Mouse (Mus musculus) left cerebral cortex, adult 2 months (tissue): ENCODE results near the gene Pigf. TPM values are rescaled to one million over a fixed set of nuclear protein-coding genes. Genes with fewer than 3 reads are reported as not detected.

Experiments used
- DNase-seq, 2 experiments: peaks; one replicate each; pipeline ENCODE4 v3.0.0; 2021 to 2022; ENCODE audit warnings: low spot score in 2 of 2, mixed read lengths in 1 of 2; ENCODE audit errors: extremely low spot score in 1 of 2
- H3K27ac ChIP-seq: fragments of 200-600 bp; 2 replicates; pipeline ENCODE4 v1.8.1; 2022
- H3K4me3 ChIP-seq: fragments of 200-600 bp; 2 replicates; pipeline ENCODE4 v1.8.1; 2022
- CTCF ChIP-seq: fragments of 200-600 bp; IDR thresholded peaks from 2 replicates; pipeline ENCODE4 v1.8.1; 2022; ENCODE audit warnings: antibody characterized with exemption, mild to moderate bottlenecking, moderate library complexity
- intact Hi-C: fragments of 180-260 bp; cut with DNase I; formaldehyde crosslinking; loops from one replicate; pipeline ENCODE4 v1.15.1; 2025
- total RNA-seq, 2 experiments: library from RNA; stranded (reverse); gene quantifications; 2 replicates each; pipeline ENCODE4 v1.2.3; 2021

Gene Pigf
- total RNA-seq, 2 experiments from 2014 or later = 18.9 to 21.3 TPM

- intact Hi-C loops = loop anchor here (2.0 kb wide), 1 partner anchor 62 kb away; the partner anchor contains the start of gene Rhoq
Observed at GRCm38 (mm10) chr17:87024491-87025242, 539 bp downstream of the Pigf start.

DNA sequence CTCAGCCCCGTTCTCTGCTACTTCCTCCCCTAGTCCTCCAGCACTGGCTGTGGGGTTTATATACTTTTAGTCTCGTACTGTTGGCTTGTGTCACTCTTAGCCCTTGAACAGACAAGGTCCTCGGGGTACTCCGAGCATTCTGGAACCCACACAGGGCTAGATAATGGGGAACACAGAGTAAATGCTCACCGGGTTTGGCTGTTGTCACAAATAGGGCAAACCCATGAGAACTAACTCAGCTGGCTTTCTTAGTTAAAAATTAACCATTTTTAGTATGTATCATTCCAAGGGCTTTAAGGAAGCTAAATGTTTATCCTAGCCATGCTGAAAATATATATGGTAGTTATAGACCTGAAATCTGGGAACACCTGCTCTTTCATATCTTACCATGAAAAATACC lies 5.5 kb downstream of the Pigf start:
- Histone ChIP-seq H3K4me3 (no peak overlapping the region), H3K27ac (no peak overlapping the region)
- intact Hi-C loops = no loop called here
- no peak for DNase-seq
- no peak for TF ChIP-seq CTCF

More at GRCm38 (mm10) chr17:87024491-87025242, 539 bp downstream of the Pigf start:
- no peak for TF ChIP-seq CTCF
- peak overlapping the region; percentile 76 for H3K27ac ChIP-seq
- peak in 1 of 2 experiments; percentile 24 for DNase-seq
- H3K4me3 ChIP-seq = peak overlapping the region; percentile 78

DNA sequence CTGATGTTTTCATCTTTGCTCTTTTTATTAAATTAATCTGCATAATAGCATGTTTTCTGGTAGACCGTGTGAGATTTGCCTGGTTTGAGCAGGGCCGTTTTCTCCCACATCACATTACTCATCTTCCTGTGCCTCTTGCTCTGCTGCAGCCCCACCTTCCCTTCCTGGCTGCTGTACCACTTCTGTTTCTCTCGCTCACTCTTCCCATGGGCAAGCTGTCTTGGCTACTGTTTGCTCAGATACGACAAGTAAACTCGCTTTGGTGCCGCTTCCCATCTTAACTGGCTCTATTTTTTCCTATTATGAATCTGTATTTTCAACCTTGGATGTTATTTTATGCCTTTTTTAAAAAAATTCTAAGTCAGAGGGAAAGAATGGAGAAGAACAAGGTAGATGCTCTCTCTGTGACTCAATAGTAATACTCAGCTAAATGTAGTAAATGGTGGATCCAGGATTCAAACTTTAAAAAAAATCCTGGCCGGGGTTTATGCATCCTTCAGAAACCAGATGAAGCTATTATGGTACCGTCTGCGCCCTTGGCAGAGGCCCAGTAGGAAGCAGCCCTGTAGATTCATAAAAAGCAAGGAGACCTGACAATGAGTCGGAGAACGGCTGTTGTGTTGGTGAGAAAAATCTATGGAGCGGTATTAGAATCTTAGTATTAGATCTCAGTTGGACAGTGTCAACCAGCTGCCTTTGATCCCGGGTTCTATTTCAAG lies 13.7 kb downstream of the Pigf start:
- no peak overlapping the region for H3K4me3 ChIP-seq
- H3K27ac ChIP-seq = no peak overlapping the region
- TF ChIP-seq CTCF = no peak
- DNase-seq = peak; percentile 52 to 60
- intact Hi-C loops = loop anchor here (5.0 kb wide), 1 partner anchor 49 kb away; the partner anchor contains the start of gene Rhoq

GRCm38 (mm10) chr17:87008950-87009349 lies 16.3 kb downstream of the Pigf start:
- intact Hi-C loops = no loop called here
- no peak overlapping the region for H3K4me3 ChIP-seq
- DNase-seq = no peak
- peak; percentile 25 for TF ChIP-seq CTCF
- H3K27ac ChIP-seq = no peak overlapping the region

DNA sequence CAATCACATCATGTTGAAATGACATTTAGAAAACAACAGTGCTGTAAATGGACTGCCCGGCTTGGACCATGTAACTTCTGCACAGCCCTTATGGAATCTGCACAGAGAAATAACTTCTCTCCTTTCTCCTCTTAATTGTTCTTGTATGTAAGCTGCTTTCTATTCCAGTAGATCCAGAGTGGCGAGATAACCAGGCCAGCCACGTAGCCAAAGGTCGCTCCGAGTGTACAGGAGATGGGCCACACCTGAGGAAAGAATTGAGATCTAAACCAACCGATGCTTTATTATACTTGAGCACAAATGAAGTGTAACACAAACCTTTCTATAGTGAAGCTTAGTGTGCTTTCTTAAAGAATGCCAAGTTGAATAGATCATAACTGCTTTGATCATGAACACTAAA lies 27.9 kb downstream of the Pigf start:
- no peak for DNase-seq
- intact Hi-C loops = no loop called here
- no peak overlapping the region for H3K4me3 ChIP-seq
- H3K27ac ChIP-seq = no peak overlapping the region
- TF ChIP-seq CTCF = no peak

DNA sequence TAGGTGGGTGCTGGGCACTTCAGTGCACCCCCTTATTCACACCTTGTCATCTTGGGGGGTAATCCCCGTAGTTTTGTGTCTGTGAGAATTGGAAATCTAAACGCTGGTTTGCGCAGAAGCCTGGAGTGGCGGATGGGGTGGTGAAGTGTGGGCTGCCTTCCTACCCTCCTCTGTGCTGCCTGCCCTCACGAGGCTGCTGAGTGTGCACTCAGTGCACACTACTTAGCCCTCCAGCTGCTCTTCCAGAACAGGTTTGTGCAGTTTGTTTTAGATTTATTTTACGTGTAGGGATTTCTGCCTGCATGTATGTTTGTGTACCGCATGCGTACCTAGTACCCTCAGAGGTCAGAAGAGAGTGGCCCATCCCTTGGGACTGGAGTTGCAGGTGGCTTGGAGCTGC lies 33.9 kb downstream of the Pigf start:
- no peak for DNase-seq
- no peak overlapping the region for H3K4me3 ChIP-seq
- intact Hi-C loops = no loop called here

DNA sequence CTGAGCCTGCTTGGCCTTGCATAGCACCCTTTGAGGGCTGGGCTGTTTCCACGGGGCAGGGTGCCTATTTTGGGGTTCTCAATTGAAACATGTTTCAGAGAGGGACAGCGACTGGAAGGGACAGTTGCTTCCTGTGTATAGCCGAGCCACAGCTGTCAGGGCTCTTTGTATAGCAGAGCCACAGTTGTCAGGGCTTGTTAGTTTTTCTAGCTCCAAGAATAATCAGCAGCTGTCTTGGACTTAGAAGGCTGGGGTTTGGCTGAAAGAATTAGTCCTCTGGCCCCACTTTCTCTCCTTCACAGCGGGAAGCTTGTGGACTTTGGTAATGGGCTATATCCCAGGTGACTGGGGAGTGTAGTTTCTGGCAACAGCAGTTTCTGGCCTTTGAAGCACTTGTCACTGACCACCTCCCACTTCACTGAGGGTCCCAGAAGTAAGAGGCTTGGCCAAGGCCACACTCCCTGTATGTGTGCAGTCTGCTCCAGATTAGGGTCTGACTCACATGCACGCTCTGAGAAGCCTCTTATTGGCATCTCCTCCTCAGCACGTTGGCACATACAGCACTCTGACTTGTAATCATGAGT lies 36.5 kb downstream of the Pigf start:
- no peak for DNase-seq
- no peak overlapping the region for H3K27ac ChIP-seq
- no peak overlapping the region for H3K4me3 ChIP-seq
- no peak for TF ChIP-seq CTCF
- intact Hi-C loops = no loop called here

More for the DNA sequence above, 33.9 kb downstream of the Pigf start:
- no peak for TF ChIP-seq CTCF
- H3K27ac ChIP-seq = no peak overlapping the region

DNA sequence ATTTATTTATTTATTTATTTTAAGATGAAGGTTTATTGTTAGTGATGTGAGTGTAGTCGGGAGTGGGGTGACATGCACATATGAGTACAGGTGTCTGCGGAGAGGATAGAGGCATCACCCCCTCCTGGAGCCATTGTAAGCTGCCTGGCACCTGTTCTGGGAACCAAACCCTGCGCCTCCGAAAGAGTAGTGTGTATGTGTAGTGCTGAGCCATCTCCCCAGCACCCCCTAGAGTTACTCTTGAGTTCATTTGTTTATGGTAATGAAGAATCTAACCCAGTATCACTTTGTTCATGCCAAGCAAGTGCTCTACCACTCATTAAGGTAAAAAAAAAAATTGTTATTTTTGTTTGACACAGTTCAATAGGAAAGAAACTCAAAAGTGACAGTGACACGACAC lies 37.0 kb downstream of the Pigf start:
- intact Hi-C loops = no loop called here
- H3K4me3 ChIP-seq = no peak overlapping the region
- DNase-seq = no peak
- TF ChIP-seq CTCF = peak; percentile 17
- H3K27ac ChIP-seq = no peak overlapping the region

GRCm38 (mm10) chr17:86986449-86987138 lies 38.6 kb downstream of the Pigf start:
- Histone ChIP-seq H3K27ac (no peak overlapping the region), H3K4me3 (no peak overlapping the region)
- no peak for DNase-seq
- no peak for TF ChIP-seq CTCF
- intact Hi-C loops = no loop called here

DNA sequence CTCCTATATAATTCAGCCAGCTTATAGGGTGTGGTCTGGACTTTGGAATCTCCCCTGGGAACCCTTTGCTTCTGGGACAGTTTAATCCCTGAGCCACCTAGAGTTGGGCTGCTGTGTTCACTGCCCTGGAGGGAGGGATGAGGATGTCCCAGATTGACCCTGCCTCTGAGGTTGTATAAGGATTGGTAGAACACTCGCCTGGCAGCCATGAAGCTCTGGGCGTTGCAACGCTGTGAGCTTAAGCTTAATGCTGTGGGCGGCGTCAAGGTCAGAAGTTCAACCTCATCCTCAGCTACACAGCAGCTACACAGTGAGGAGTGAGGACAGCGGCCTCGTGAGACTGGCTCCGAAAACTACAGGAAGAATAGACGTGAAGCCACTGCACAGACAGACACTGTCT lies 42.7 kb downstream of the Pigf start:
- intact Hi-C loops = no loop called here
- H3K27ac ChIP-seq = no peak overlapping the region
- no peak for TF ChIP-seq CTCF

GRCm38 (mm10) chr17:86981701-86982100 lies 43.5 kb downstream of the Pigf start:
- Histone ChIP-seq H3K4me3 (no peak overlapping the region), H3K27ac (no peak overlapping the region)
- DNase-seq = no peak
- no peak for TF ChIP-seq CTCF
- intact Hi-C loops = no loop called here

More for the DNA sequence above, 42.7 kb downstream of the Pigf start:
- no peak for DNase-seq
- H3K4me3 ChIP-seq = no peak overlapping the region

- Histone ChIP-seq H3K27ac (no peak overlapping the region), H3K4me3 (no peak overlapping the region)
- DNase-seq = no peak
- intact Hi-C loops = no loop called here
- no peak for TF ChIP-seq CTCF
Observed at GRCm38 (mm10) chr17:86981205-86981604, 44.0 kb downstream of the Pigf start.
